Mouse (Mus musculus): Measurements from ENCODE around the gene Sh3bp4.

Gene Sh3bp4

GRCm38 (mm10) chr1:89093696-89094095 lies 23.5 kb downstream of the Sh3bp4 start:
- no peak for DNase-seq (ENCODE audit: low read depth, low spot score)

GRCm38 (mm10) chr1:89094416-89094815 lies 24.2 kb downstream of the Sh3bp4 start:
- DNase-seq (ENCODE audit: low read depth, low spot score), result no peak

- DNase-seq (ENCODE audit: low read depth, low spot score), result no peak
Measured at GRCm38 (mm10) chr1:89095642-89096424, 25.6 kb downstream of the Sh3bp4 start.

- DNase-seq (ENCODE audit: low read depth, low spot score), result no peak
Measured at GRCm38 (mm10) chr1:89102231-89103003, 32.2 kb downstream of the Sh3bp4 start.

- no peak for DNase-seq (ENCODE audit: low read depth, low spot score)
Measured at GRCm38 (mm10) chr1:89103004-89103263, 32.7 kb downstream of the Sh3bp4 start.

GRCm38 (mm10) chr1:89103505-89103904 lies 33.3 kb downstream of the Sh3bp4 start:
- no peak for DNase-seq (ENCODE audit: low read depth, low spot score)

GRCm38 (mm10) chr1:89104066-89104765 lies 34.0 kb downstream of the Sh3bp4 start:
- DNase-seq (ENCODE audit: low read depth, low spot score), result no peak

GRCm38 (mm10) chr1:89105891-89106830 lies 35.9 kb downstream of the Sh3bp4 start:
- DNase-seq (ENCODE audit: low read depth, low spot score), result no peak

GRCm38 (mm10) chr1:89107466-89107865 lies 37.3 kb downstream of the Sh3bp4 start:
- DNase-seq (ENCODE audit: low read depth, low spot score), result no peak

GRCm38 (mm10) chr1:89108340-89108896 lies 38.2 kb downstream of the Sh3bp4 start:
- no peak for DNase-seq (ENCODE audit: low read depth, low spot score)

- DNase-seq (ENCODE audit: low read depth, low spot score), result no peak
Measured at GRCm38 (mm10) chr1:89109767-89110166, 39.6 kb downstream of the Sh3bp4 start.

GRCm38 (mm10) chr1:89110767-89111534 lies 40.7 kb downstream of the Sh3bp4 start:
- no peak for DNase-seq (ENCODE audit: low read depth, low spot score)

GRCm38 (mm10) chr1:89112544-89112943 lies 42.3 kb downstream of the Sh3bp4 start:
- no peak for DNase-seq (ENCODE audit: low read depth, low spot score)

GRCm38 (mm10) chr1:89113731-89114130 lies 43.5 kb downstream of the Sh3bp4 start:
- no peak for DNase-seq (ENCODE audit: low read depth, low spot score)

GRCm38 (mm10) chr1:89117062-89117461 lies 46.8 kb downstream of the Sh3bp4 start:
- no peak for DNase-seq (ENCODE audit: low read depth, low spot score)

GRCm38 (mm10) chr1:89118076-89118475 lies 47.9 kb downstream of the Sh3bp4 start:
- DNase-seq (ENCODE audit: low read depth, low spot score), result no peak

GRCm38 (mm10) chr1:89118836-89119235 lies 48.6 kb downstream of the Sh3bp4 start:
- no peak for DNase-seq (ENCODE audit: low read depth, low spot score)

GRCm38 (mm10) chr1:89120290-89120689 lies 50.1 kb downstream of the Sh3bp4 start:
- no peak for DNase-seq (ENCODE audit: low read depth, low spot score)

GRCm38 (mm10) chr1:89121466-89121865 lies 51.3 kb downstream of the Sh3bp4 start:
- no peak for DNase-seq (ENCODE audit: low read depth, low spot score)

GRCm38 (mm10) chr1:89122376-89122775 lies 52.2 kb downstream of the Sh3bp4 start:
- DNase-seq (ENCODE audit: low read depth, low spot score), result no peak
